Mouse (Mus musculus) layer of hippocampus, adult 9-10 months (tissue): ENCODE measurements around the gene Dpep3.

Experiments
- DNase-seq: peaks from one replicate; pipeline ENCODE4 v3.0.0; 2022; ENCODE audit warnings: low spot score

Dpep3 gene

GRCm38 (mm10) chr8:105975363-105975762 lies 3.9 kb downstream of the Dpep3 start:
- DNase-seq, result no peak

- no peak for DNase-seq
Observed at GRCm38 (mm10) chr8:105971019-105971720, 8.1 kb downstream of the Dpep3 start.

- DNase-seq, result no peak
Observed at GRCm38 (mm10) chr8:105969367-105969766, 9.9 kb downstream of the Dpep3 start.

- no peak for DNase-seq
Observed at GRCm38 (mm10) chr8:105966692-105967311, 12.4 kb downstream of the Dpep3 start.

- no peak for DNase-seq
Observed at GRCm38 (mm10) chr8:105965905-105966341, 13.3 kb downstream of the Dpep3 start, which contains the start of gene Slc12a4. Slc12a4 (minus strand) TSS chr8:105966097.

GRCm38 (mm10) chr8:105965266-105965904 lies 13.8 kb downstream of the Dpep3 start:
- DNase-seq, result no peak

- no peak for DNase-seq
Observed at GRCm38 (mm10) chr8:105964506-105965265, 14.5 kb downstream of the Dpep3 start.

GRCm38 (mm10) chr8:105961536-105961935 lies 17.7 kb downstream of the Dpep3 start:
- DNase-seq, result no peak

- no peak for DNase-seq
Observed at GRCm38 (mm10) chr8:105961101-105961500, 18.1 kb downstream of the Dpep3 start.

GRCm38 (mm10) chr8:105959350-105959749 lies 19.9 kb downstream of the Dpep3 start:
- no peak for DNase-seq

- DNase-seq, result no peak
Observed at GRCm38 (mm10) chr8:105957813-105958212, 21.4 kb downstream of the Dpep3 start.

- DNase-seq, result no peak
Observed at GRCm38 (mm10) chr8:105956556-105956955, 22.7 kb downstream of the Dpep3 start.

GRCm38 (mm10) chr8:105951057-105951659 lies 28.1 kb downstream of the Dpep3 start:
- DNase-seq, result no peak

GRCm38 (mm10) chr8:105949350-105949749 lies 29.9 kb downstream of the Dpep3 start:
- no peak for DNase-seq

- DNase-seq, result no peak
Observed at GRCm38 (mm10) chr8:105943321-105943739, 35.9 kb downstream of the Dpep3 start, which contains the start of gene Lcat. Lcat (minus strand) TSS chr8:105943382.

GRCm38 (mm10) chr8:105942542-105942941 lies 36.7 kb downstream of the Dpep3 start:
- DNase-seq, result no peak

- DNase-seq, result no peak
Observed at GRCm38 (mm10) chr8:105942026-105942425, 37.2 kb downstream of the Dpep3 start.

GRCm38 (mm10) chr8:105938306-105938669 lies 40.9 kb downstream of the Dpep3 start, which contains the start of gene Psmb10:
Psmb10 (minus strand) TSS chr8:105938444.
- no peak for DNase-seq

GRCm38 (mm10) chr8:105937496-105938305 lies 41.5 kb downstream of the Dpep3 start:
- no peak for DNase-seq

GRCm38 (mm10) chr8:105936866-105937475 lies 42.3 kb downstream of the Dpep3 start:
- DNase-seq, result peak; percentile 68
